Mouse (Mus musculus): ENCODE measurements around the gene Mlip.

DNA sequence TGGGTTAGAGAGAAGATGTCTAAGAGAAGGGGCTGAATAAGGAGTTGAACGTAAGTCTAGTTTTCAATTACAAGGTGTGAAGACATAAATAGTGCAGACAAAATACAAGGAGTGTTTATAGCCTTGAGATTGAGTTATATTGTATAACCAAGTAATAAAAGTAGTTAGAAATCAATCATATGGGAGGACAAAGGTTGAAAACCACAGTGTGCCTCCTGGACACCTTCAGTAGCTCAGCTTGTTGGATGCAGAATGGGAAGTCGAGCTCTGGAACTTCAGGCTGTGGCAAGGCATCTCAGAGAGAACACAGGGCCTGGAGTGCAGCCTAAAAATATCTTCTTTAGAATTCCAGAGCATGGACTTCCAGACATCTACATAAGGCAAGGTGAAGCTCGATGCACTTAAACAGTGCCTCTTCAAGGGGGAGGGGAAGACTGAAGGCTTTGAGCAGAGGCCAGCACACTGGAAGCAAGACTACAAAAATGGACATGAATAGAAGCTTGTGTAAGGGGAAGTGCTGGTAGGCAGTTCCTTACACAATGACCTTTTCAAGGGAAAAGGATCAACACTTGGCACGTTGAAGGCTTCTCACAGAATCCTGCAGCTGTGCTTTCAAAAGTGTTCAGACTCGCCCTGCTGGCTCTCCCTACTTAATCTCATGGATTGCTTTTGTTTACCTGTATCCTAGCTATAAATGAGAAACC lies 76.2 kb downstream of the Mlip start:
- TF ChIP-seq GATA1 (IDR thresholded peaks at IDR 0.05; ENCODE audit: borderline replicate concordance, low read length) (no peak), FLI1 (IDR thresholded peaks at IDR 0.05; ENCODE audit: low read length) (no peak)
